Mouse (Mus musculus) midbrain, embryonic 16.5 days (tissue): ENCODE measurements around the gene Pdzrn3. TPM values are rescaled to one million over a fixed set of nuclear protein-coding genes. Genes with fewer than 3 reads are reported as not detected.

Experiments used
- ATAC-seq: fragments of 200-750 bp; cut with Nextera tagmentation; 2 replicates; pipeline ENCODE4 v1.8.0; 2017; ENCODE audit warnings: moderate TSS enrichment
- H3K27ac ChIP-seq: fragments of 300-500 bp; sonication (generic); 2 replicates; pipeline ENCODE4 v1.5.1; 2014; ENCODE audit warnings: mild to moderate bottlenecking, low read length, mixed read lengths
- H3K27me3 ChIP-seq: fragments of 300-500 bp; sonication (generic); 2 replicates; pipeline ENCODE4 v1.6.1; 2014; ENCODE audit warnings: low read depth, low read length, mixed read lengths; ENCODE audit not compliant: control insufficient read depth, insufficient read depth
- H3K36me3 ChIP-seq: fragments of 300-500 bp; sonication (generic); 2 replicates; pipeline ENCODE4 v1.6.1; 2014; ENCODE audit warnings: mild to moderate bottlenecking, low read length, moderate library complexity, mixed read lengths; ENCODE audit not compliant: control insufficient read depth, insufficient read depth
- H3K4me1 ChIP-seq: fragments of 300-500 bp; sonication (generic); 2 replicates; pipeline ENCODE4 v1.6.1; 2014; ENCODE audit warnings: mild to moderate bottlenecking, low read length, mixed read lengths; ENCODE audit not compliant: control insufficient read depth, insufficient read depth
- H3K4me2 ChIP-seq: fragments of 300-500 bp; sonication (generic); 2 replicates; pipeline ENCODE4 v1.6.1; 2014; ENCODE audit warnings: mild to moderate bottlenecking, low read length, mixed read lengths
- H3K4me3 ChIP-seq: fragments of 300-500 bp; sonication (generic); 2 replicates; pipeline ENCODE4 v1.5.1; 2014; ENCODE audit warnings: low read depth, mild to moderate bottlenecking, low read length, moderate library complexity, mixed read lengths
- H3K9ac ChIP-seq: fragments of 300-500 bp; sonication (generic); 2 replicates; pipeline ENCODE4 v1.6.1; 2014; ENCODE audit warnings: low read depth, low read length, mixed read lengths
- H3K9me3 ChIP-seq: fragments of 300-500 bp; sonication (generic); replicated peaks from 2 replicates; pipeline ENCODE4 v1.6.1; 2014; ENCODE audit warnings: mild to moderate bottlenecking, low read length, mixed read lengths; ENCODE audit not compliant: control insufficient read depth, poor library complexity, severe bottlenecking
- WGBS: fragments of 180-500 bp; shearing (Covaris S2); extraction: QIAGEN DNeasy Blood & Tissue Kit; methylation state at CpG from one replicate; pipeline ENCODE4 v1.1.7; 2014; 5-methylcytosine and 5-hydroxymethylcytosine counted together
- polyA plus RNA-seq: library from polyadenylated mRNA; unstranded; fragments of >200 nt; fragmentation: Nextera tagmentation; extraction: Ambion mirVana; gene quantifications from 2 replicates; pipeline ENCODE4 v1.2.1, GENCODE M21; 2015

The Pdzrn3 gene
- polyA plus RNA-seq, 1 experiment from 2014 or later, result 20.3 TPM

DNA sequence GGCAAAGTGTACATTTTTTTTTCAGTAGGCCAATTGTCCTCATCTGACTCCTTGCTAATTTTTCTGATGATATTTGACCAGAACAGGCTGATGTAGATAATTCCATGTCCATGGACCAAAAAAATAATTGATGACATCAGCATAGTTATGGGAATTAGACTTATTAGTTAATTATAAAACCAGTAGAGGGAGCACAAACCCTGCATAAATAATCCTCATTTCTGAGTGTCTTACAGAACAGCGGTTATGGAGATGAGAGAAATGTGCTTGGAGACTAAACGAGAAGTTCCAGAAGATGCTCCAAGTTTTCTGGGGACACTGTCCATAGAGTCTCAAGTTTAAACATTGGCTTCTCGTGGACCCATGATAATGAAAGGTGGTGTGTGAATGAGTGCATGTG, 157.4 kb downstream of the Pdzrn3 start:
- WGBS, result 66% methylated on average over 3 of the region's 3 CpGs
- H3K36me3 ChIP-seq, result no peaks in the 10 kb centered on the region
- no peak overlapping the region for H3K4me2 ChIP-seq
- H3K27ac ChIP-seq, result no peak overlapping the region
- H3K9me3 ChIP-seq, result no peaks in the 10 kb centered on the region
- no peak overlapping the region for H3K9ac ChIP-seq
- H3K27me3 ChIP-seq, result no peaks in the 10 kb centered on the region
- no peak for ATAC-seq
- H3K4me1 ChIP-seq, result no peaks in the 10 kb centered on the region
- H3K4me3 ChIP-seq, result no peak overlapping the region

- Histone ChIP-seq H3K27me3 (no peaks in the 10 kb centered on the region), H3K27ac (no peak overlapping the region), H3K4me3 (no peak overlapping the region), H3K4me2 (no peak overlapping the region), H3K9me3 (no peaks in the 10 kb centered on the region), H3K9ac (no peak overlapping the region), H3K36me3 (no peaks in the 10 kb centered on the region), H3K4me1 (no peaks in the 10 kb centered on the region)
- ATAC-seq, result no peak
- WGBS, result 91% methylated on average over 3 of the region's 3 CpGs
These were observed 158.7 kb downstream of the Pdzrn3 start for GRCm38 (mm10) chr6:101219004-101219403.

DNA sequence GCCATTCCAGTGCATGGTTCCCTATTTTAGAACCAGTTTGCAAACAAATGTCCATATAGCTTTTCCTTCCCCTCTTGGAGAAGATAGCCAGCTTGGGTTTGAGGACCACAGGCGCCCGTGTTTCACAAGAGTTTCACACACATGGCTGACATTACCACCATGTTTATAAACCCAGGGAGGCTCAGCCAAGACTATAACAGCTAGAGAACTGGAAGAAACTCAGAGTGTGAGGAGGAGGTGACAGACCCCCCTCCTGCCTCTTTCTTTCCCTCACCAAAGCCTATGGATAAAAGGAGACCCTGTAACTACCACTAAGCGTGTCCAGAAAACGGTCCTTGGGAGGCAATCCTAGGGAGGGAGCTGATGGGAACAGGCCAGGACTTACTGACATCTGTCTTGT, 159.5 kb downstream of the Pdzrn3 start:
- no peaks in the 10 kb centered on the region for H3K27me3 ChIP-seq
- H3K9me3 ChIP-seq, result no peaks in the 10 kb centered on the region
- H3K27ac ChIP-seq, result no peak overlapping the region
- ATAC-seq, result no peak
- no peaks in the 10 kb centered on the region for H3K4me1 ChIP-seq
- H3K36me3 ChIP-seq, result no peaks in the 10 kb centered on the region
- no peak overlapping the region for H3K9ac ChIP-seq
- H3K4me2 ChIP-seq, result no peak overlapping the region
- H3K4me3 ChIP-seq, result no peak overlapping the region
- 74% methylated on average over 4 of the region's 4 CpGs for WGBS

GRCm38 (mm10) chr6:101217756-101218155, 159.9 kb downstream of the Pdzrn3 start:
- no peak overlapping the region for H3K9ac ChIP-seq
- H3K4me3 ChIP-seq, result no peak overlapping the region
- WGBS, result 69% methylated on average over 6 of the region's 6 CpGs
- peaks cover 2% of the 10 kb centered on the region; the same call in 1 of the 2 replicates for H3K4me1 ChIP-seq
- H3K36me3 ChIP-seq, result no peaks in the 10 kb centered on the region
- no peaks in the 10 kb centered on the region for H3K27me3 ChIP-seq
- no peak overlapping the region for H3K4me2 ChIP-seq
- no peak overlapping the region for H3K27ac ChIP-seq
- no peak for ATAC-seq
- H3K9me3 ChIP-seq, result no peaks in the 10 kb centered on the region

DNA sequence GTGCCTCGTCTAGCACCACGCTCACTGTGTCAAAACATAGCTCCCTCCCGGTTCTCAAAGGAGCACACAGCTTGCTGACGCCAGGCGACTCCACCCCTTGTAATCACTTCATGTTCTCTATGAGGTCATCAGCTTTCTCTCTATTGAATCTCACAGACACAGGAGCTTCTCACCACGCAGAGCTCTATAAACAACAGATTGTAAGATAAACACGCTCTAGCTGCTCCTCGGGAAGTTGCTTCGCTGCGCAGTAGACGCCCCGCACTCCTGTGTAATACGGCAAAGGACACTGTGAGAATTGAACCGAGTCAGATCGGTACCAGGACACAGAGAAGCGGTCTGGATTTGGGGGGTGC, 162.3 kb downstream of the Pdzrn3 start:
- Histone ChIP-seq H3K9me3 (no peaks in the 10 kb centered on the region), H3K9ac (no peak overlapping the region; the same call in 1 of the 2 replicates), H3K4me3 (no peak overlapping the region), H3K27me3 (no peaks in the 10 kb centered on the region), H3K27ac (no peak overlapping the region), H3K36me3 (no peaks in the 10 kb centered on the region), H3K4me1 (peaks cover 9% of the 10 kb centered on the region), H3K4me2 (no peak overlapping the region)
- no peak for ATAC-seq
- 66% methylated on average over 16 of the region's 16 CpGs for WGBS

DNA sequence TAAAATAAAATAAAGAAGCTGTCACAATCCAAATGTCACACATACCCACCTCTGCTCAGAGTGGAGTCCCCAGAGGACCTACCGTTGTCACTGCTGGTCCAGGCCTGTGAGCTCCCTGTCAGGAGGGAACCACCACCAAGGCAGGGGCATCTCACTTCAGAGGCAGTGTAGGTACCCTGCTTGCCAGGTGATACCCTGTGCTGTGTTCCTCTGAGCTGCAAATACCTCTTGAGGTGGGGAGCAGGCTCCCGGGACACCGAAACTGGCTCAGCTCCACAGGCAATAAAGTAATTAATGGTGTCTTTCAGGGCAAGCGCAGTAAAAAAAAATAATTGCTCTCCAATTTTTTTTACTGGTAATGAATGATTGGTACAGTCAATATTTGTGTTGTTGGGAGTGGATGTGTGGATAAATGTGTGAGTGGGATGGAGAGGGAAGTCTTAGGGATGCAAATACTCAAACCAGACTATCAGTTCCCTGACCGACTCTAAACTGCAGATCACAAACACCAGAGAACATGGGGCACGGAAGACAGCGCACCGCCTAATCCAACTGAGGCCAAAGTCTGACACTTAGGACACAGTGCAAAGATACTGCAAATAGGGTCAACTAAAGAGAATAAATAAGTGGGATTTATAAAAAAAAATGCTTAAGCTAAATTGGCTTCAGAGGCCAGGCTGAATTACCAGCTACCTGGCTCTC, 162.8 kb downstream of the Pdzrn3 start:
- Histone ChIP-seq H3K9me3 (no peaks in the 10 kb centered on the region), H3K4me3 (no peak overlapping the region), H3K27me3 (no peaks in the 10 kb centered on the region), H3K27ac (no peak overlapping the region), H3K36me3 (no peaks in the 10 kb centered on the region), H3K4me2 (no peak overlapping the region), H3K4me1 (peaks cover 9% of the 10 kb centered on the region), H3K9ac (no peak overlapping the region)
- 80% methylated on average over 8 of the region's 8 CpGs for WGBS
- ATAC-seq, result no peak

DNA sequence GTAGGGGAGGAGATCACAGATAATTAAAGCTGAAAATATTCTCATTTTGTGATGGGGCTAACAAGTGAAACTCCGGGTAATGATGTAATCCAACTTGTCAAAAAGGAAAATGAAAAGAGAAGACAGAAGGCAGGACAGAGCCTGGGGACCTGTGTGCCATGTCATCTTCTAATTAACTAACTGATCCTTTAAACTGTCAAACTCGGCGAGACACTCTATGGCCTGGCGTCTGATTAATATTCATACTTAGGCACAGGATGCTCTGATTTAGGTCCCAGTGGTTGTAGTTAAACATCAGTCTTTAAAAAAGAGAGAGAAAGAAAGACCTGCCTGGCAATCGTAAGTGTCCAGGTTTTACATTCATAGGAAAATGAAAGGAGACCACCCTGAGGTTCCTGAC, 164.6 kb downstream of the Pdzrn3 start:
- H3K27me3 ChIP-seq, result no peaks in the 10 kb centered on the region
- H3K4me3 ChIP-seq, result no peak overlapping the region
- no peaks in the 10 kb centered on the region for H3K36me3 ChIP-seq
- ATAC-seq, result peak; percentile 56; the same call in 1 of the 2 replicates
- no peaks in the 10 kb centered on the region for H3K9me3 ChIP-seq
- H3K4me1 ChIP-seq, result peaks cover 9% of the 10 kb centered on the region
- WGBS, result 52% methylated on average over 5 of the region's 5 CpGs
- H3K9ac ChIP-seq, result no peak overlapping the region
- no peak overlapping the region for H3K4me2 ChIP-seq
- H3K27ac ChIP-seq, result no peak overlapping the region

DNA sequence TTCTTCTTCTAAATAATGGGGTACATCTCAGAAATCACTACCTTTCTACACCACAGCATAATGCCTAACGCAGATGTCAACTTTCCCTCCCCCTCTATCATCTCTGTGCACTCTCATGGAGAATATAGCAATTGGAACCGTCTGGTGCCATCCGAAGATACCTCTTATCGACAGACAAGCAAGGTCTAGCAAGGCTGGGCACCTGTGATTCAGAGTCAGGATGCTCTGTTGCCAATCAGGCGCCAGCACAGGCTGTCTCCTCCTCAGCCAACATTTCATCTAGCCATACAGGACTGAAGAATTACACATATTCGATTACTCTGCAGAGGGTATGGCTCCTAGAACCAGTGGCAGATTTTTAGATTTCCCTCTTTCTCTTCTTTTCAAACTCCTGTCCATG, 165.6 kb downstream of the Pdzrn3 start:
- H3K4me1 ChIP-seq, result peaks cover 9% of the 10 kb centered on the region
- no peaks in the 10 kb centered on the region for H3K27me3 ChIP-seq
- ATAC-seq, result 0 out of 2 replicates have a peak, but pooled peaks have one; percentile 9
- H3K4me2 ChIP-seq, result no peak overlapping the region
- H3K9ac ChIP-seq, result no peak overlapping the region
- no peak overlapping the region for H3K4me3 ChIP-seq
- H3K36me3 ChIP-seq, result no peaks in the 10 kb centered on the region
- 77% methylated on average over 6 of the region's 6 CpGs for WGBS
- no peaks in the 10 kb centered on the region for H3K9me3 ChIP-seq
- H3K27ac ChIP-seq, result peak overlapping the region; percentile 29; the same call in 1 of the 2 replicates

GRCm38 (mm10) chr6:101211361-101211841, 166.3 kb downstream of the Pdzrn3 start:
- H3K4me2 ChIP-seq, result no peak overlapping the region
- H3K4me3 ChIP-seq, result no peak overlapping the region
- peak; percentile 83 for ATAC-seq
- peak overlapping the region; percentile 8; the same call in 1 of the 2 replicates for H3K27ac ChIP-seq
- H3K27me3 ChIP-seq, result no peaks in the 10 kb centered on the region
- H3K36me3 ChIP-seq, result no peaks in the 10 kb centered on the region
- 59% methylated on average over 8 of the region's 8 CpGs for WGBS
- no peak overlapping the region for H3K9ac ChIP-seq
- H3K9me3 ChIP-seq, result no peaks in the 10 kb centered on the region
- peaks cover 9% of the 10 kb centered on the region for H3K4me1 ChIP-seq
